Mouse (Mus musculus): ENCODE measurements around the gene Enah. TPM values are rescaled to one million over a fixed set of nuclear protein-coding genes. Genes with fewer than 3 reads are reported as not detected.
A peak's percentile ranks its signal among the peaks of the same experiment; 100 is the strongest.

Enah gene
- polyA plus RNA-seq, 1 experiment from 2014 or later = 17.3 TPM

- H3K9me3 ChIP-seq (replicated peaks) = no peaks in the 10 kb centered on the region
- peaks cover 18% of the 10 kb centered on the region for H3K36me3 ChIP-seq
- H3K27ac ChIP-seq = no peak overlapping the region
- 96% methylated on average over 9 of the region's 9 CpGs for WGBS
- no peak overlapping the region for H3K4me3 ChIP-seq (replicated peaks)
- no peak overlapping the region for H3K4me2 ChIP-seq
- no peak overlapping the region for H3K9ac ChIP-seq
- no peak for ATAC-seq (replicated peaks; ENCODE audit: low FRiP score)
- H3K27me3 ChIP-seq = no peaks in the 10 kb centered on the region
- no peaks in the 10 kb centered on the region for H3K4me1 ChIP-seq
Measured at GRCm38 (mm10) chr1:181950721-181951120, 69.1 kb downstream of the Enah start.

DNA sequence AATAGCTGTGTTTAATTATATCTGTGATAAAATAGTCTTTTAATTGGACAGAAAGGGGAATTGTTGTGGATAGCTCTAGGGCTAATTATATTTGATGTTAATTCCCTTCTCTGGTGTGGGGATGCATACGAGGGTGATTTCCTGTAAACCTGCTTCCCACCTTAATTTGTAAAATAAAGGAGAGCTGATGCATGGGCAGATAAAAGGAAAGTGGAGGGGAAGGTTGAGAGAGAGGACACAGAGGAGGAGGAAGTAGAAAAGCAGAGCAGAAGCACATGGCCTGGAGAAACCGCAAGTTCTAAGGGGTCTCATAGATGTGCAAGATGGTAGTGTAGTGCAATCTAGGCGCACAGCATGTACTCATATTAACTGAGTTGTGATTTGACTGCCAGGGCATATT is 71.6 kb downstream of the Enah start:
- Histone ChIP-seq H3K4me3 (replicated peaks) (no peak overlapping the region), H3K27ac (no peak overlapping the region), H3K9me3 (replicated peaks) (no peaks in the 10 kb centered on the region), H3K9ac (no peak overlapping the region), H3K36me3 (peaks cover 16% of the 10 kb centered on the region), H3K27me3 (no peaks in the 10 kb centered on the region), H3K4me1 (no peaks in the 10 kb centered on the region), H3K4me2 (no peak overlapping the region)
- ATAC-seq (replicated peaks; ENCODE audit: low FRiP score) = no peak
- WGBS = 90% methylated on average over 3 of the region's 3 CpGs

- no peak overlapping the region for H3K4me2 ChIP-seq
- no peak overlapping the region for H3K9ac ChIP-seq
- H3K4me3 ChIP-seq (replicated peaks) = no peak overlapping the region
- no peaks in the 10 kb centered on the region for H3K9me3 ChIP-seq (replicated peaks)
- WGBS = 35% methylated on average over 2 of the region's 2 CpGs
- ATAC-seq (replicated peaks; ENCODE audit: low FRiP score) = no peak
- no peaks in the 10 kb centered on the region for H3K36me3 ChIP-seq
- H3K27me3 ChIP-seq = no peaks in the 10 kb centered on the region
- no peaks in the 10 kb centered on the region for H3K4me1 ChIP-seq
- H3K27ac ChIP-seq = no peak overlapping the region
Measured at GRCm38 (mm10) chr1:181937064-181937463, 82.7 kb downstream of the Enah start.

DNA sequence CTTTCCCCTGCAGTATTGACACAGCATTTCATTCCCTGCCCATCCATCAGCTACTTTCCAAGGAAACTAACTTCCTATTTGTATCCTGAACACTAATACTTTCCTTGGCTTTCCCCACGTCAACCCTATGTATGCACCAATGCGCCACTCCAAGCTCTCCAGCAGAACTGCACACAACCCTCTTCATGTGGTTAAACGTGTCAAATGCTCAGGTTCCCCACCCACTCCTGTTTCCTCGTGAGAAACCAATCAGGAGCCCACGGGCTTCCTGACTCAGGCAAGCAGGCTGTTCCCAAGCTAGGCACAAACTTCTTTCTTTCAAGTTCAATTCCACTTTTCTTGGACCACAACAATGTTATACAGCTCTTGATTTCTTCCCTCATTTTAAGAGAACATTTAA is 91.4 kb downstream of the Enah start:
- H3K9ac ChIP-seq = no peak overlapping the region
- no peaks in the 10 kb centered on the region for H3K4me1 ChIP-seq
- ATAC-seq (replicated peaks; ENCODE audit: low FRiP score) = no peak
- peaks cover 20% of the 10 kb centered on the region for H3K36me3 ChIP-seq
- H3K9me3 ChIP-seq (replicated peaks) = no peaks in the 10 kb centered on the region
- no peak overlapping the region for H3K4me3 ChIP-seq (replicated peaks)
- no peak overlapping the region for H3K4me2 ChIP-seq
- no peak overlapping the region for H3K27ac ChIP-seq
- H3K27me3 ChIP-seq = no peaks in the 10 kb centered on the region
- WGBS = 71% methylated on average over 5 of the region's 5 CpGs

DNA sequence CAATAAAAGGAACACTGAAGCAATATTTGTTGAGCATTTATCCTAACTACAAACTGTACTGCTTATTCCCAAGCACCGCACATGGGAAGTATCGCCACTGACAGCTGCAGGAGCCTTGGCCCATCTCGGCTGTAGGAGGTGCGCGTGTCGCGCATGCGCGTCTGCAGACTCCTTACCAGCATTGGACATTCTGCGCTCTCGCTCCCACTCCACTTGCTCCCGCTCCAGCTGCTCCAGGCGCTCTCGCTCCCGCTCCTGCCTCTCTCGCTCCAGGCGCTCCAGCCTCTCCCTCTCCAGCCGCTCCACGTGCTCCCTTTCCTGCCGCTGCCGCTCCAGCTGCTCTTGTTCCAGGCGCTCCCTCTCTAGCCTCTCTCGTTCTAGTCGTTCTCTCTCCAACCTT is 96.4 kb downstream of the Enah start:
- H3K4me2 ChIP-seq = no peak overlapping the region; the same call in 1 of the 2 replicates
- 89% methylated on average over 24 of the region's 24 CpGs for WGBS
- no peaks in the 10 kb centered on the region; the same call in 1 of the 2 replicates for H3K4me1 ChIP-seq
- peaks cover 25% of the 10 kb centered on the region for H3K36me3 ChIP-seq
- no peak overlapping the region for H3K9ac ChIP-seq
- no peaks in the 10 kb centered on the region for H3K27me3 ChIP-seq
- no peak for ATAC-seq (replicated peaks; ENCODE audit: low FRiP score)
- H3K4me3 ChIP-seq (replicated peaks) = no peak overlapping the region
- H3K9me3 ChIP-seq (replicated peaks) = no peaks in the 10 kb centered on the region
- no peak overlapping the region for H3K27ac ChIP-seq

DNA sequence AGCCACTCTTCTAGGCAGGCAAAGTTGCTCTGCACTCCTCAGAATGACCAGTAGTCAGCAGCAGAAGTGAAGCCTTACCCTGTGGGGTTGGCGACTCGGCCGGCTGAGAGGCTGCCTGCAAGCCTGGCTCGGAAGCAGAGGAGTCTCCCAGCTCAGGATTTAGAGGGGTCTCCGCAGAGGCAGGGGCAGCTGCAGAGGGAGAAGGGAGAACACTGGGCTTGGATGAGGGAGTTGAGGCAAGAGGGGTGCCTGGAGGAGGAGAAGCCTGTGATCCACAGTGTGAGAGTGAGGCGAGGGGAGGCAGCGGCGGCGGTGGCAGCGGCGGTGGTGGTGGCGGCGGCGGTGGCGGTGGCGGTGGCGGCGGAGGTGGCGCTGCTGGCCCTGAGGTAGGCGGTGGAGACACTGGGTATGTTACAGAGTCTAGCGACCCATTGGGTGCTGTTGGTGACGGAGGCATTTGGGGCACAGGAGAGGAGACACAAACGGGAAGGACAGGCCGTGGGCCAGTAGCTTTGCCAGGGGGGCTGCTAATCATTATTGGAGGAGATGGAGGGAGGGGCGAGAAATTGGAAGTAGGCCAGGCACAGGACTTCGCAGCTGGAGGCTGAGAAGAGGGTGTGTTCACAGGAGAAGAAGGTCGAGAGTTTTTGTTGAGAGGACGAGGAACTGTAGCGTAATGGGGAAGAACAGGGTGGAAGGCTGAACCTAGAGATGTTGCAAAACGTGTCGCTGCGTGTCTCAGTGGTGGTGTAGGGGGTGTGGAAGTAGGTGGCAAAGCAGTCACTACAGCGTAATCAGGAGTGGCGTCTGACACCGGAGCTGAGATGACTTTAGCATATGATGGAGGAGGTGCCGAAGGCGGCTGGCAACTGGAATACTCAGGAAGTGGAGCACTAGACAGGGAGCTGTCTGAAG is 98.0 kb downstream of the Enah start:
- ATAC-seq (replicated peaks; ENCODE audit: low FRiP score) = no peak
- Histone ChIP-seq H3K36me3 (peaks cover 32% of the 10 kb centered on the region), H3K4me2 (peak overlapping the region; percentile 45), H3K9ac (no peak overlapping the region), H3K4me1 (no peaks in the 10 kb centered on the region; the same call in 1 of the 2 replicates), H3K4me3 (replicated peaks) (peak overlapping the region; percentile 25), H3K27ac (no peak overlapping the region), H3K27me3 (no peaks in the 10 kb centered on the region), H3K9me3 (replicated peaks) (no peaks in the 10 kb centered on the region)
- 72% methylated on average over 37 of the region's 37 CpGs for WGBS

GRCm38 (mm10) chr1:181911841-181912240 is 107.9 kb downstream of the Enah start:
- Histone ChIP-seq H3K4me2 (no peak overlapping the region), H3K4me3 (replicated peaks) (no peak overlapping the region), H3K9me3 (replicated peaks) (no peaks in the 10 kb centered on the region), H3K27me3 (no peaks in the 10 kb centered on the region), H3K36me3 (peaks cover 44% of the 10 kb centered on the region), H3K27ac (no peak overlapping the region), H3K9ac (no peak overlapping the region), H3K4me1 (no peaks in the 10 kb centered on the region)
- ATAC-seq (replicated peaks; ENCODE audit: low FRiP score) = no peak
- 94% methylated on average over 7 of the region's 7 CpGs for WGBS

- H3K4me2 ChIP-seq = no peak overlapping the region
- no peak for ATAC-seq (replicated peaks; ENCODE audit: low FRiP score)
- no peaks in the 10 kb centered on the region for H3K27me3 ChIP-seq
- peaks cover 6% of the 10 kb centered on the region for H3K4me1 ChIP-seq
- WGBS = 76% methylated on average over 11 of the region's 11 CpGs
- H3K36me3 ChIP-seq = peaks cover 35% of the 10 kb centered on the region
- H3K9ac ChIP-seq = no peak overlapping the region
- H3K27ac ChIP-seq = no peak overlapping the region
- H3K9me3 ChIP-seq (replicated peaks) = no peaks in the 10 kb centered on the region
- H3K4me3 ChIP-seq (replicated peaks) = no peak overlapping the region
Measured at GRCm38 (mm10) chr1:181901706-181902373, 118.0 kb downstream of the Enah start.

DNA sequence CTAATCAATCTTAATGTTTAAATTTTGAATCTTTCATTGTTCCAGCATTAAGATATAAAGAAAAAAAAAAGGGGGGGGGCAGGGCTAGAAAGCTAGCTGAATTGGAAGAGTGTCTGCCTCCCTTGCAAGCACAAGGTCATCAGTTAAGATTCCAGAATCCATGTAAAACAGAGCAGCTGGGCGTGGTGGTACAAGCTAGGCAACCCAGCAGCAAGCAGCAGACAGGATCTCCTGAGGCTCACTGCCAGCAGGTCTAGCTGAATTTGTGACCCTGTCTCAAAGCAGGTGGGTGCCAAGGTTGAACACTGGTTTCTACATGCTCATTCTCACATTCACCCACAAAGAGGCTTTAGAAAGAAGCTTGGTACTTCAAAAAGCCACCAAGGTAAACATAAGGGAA is 118.9 kb downstream of the Enah start:
- H3K36me3 ChIP-seq = peaks cover 26% of the 10 kb centered on the region

GRCm38 (mm10) chr1:181898961-181899360 is 120.8 kb downstream of the Enah start:
- no peaks in the 10 kb centered on the region for H3K27me3 ChIP-seq
- no peaks in the 10 kb centered on the region for H3K9me3 ChIP-seq (replicated peaks)
- H3K4me1 ChIP-seq = peaks cover 6% of the 10 kb centered on the region
- no peak overlapping the region for H3K27ac ChIP-seq
- no peak overlapping the region for H3K9ac ChIP-seq
- H3K4me3 ChIP-seq (replicated peaks) = no peak overlapping the region
- H3K36me3 ChIP-seq = peaks cover 13% of the 10 kb centered on the region; the same call in 1 of the 2 replicates
- no peak overlapping the region for H3K4me2 ChIP-seq
- ATAC-seq (replicated peaks; ENCODE audit: low FRiP score) = no peak
- 72% methylated on average over 1 of the region's 1 CpGs for WGBS

More for the DNA sequence above, 118.9 kb downstream of the Enah start:
- Histone ChIP-seq H3K4me1 (peaks cover 6% of the 10 kb centered on the region), H3K27ac (no peak overlapping the region), H3K4me2 (no peak overlapping the region), H3K9ac (no peak overlapping the region), H3K27me3 (no peaks in the 10 kb centered on the region), H3K9me3 (replicated peaks) (no peaks in the 10 kb centered on the region), H3K4me3 (replicated peaks) (no peak overlapping the region)
- WGBS = 75% methylated on average over 1 of the region's 1 CpGs
- ATAC-seq (replicated peaks; ENCODE audit: low FRiP score) = no peak

DNA sequence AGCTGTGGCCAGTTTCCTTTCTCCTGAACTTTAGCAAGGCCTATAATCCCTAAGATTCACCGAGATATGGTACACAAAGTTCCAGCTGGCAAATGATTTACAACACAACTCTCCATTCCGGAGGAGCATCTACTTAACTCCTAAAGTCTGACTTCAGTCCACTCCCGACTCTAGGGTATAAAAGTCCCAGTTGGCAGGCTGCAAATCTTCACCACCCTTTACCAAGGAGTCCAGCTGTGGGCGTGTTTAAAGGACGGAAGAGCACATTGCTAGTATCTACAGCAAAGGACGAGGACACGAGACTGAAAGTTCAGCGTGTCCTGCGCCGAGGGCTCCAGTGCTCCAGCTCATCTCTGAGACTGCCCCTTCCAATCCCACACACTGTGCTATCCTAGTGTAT is 122.8 kb downstream of the Enah start:
- Histone ChIP-seq H3K36me3 (no peaks in the 10 kb centered on the region), H3K9ac (no peak overlapping the region), H3K27ac (peak overlapping the region; percentile 63), H3K9me3 (replicated peaks) (no peaks in the 10 kb centered on the region), H3K4me1 (peaks cover 6% of the 10 kb centered on the region), H3K4me3 (replicated peaks) (no peak overlapping the region), H3K4me2 (no peak overlapping the region), H3K27me3 (no peaks in the 10 kb centered on the region)
- ATAC-seq (replicated peaks; ENCODE audit: low FRiP score) = no peak
- 50% methylated on average over 10 of the region's 10 CpGs for WGBS

DNA sequence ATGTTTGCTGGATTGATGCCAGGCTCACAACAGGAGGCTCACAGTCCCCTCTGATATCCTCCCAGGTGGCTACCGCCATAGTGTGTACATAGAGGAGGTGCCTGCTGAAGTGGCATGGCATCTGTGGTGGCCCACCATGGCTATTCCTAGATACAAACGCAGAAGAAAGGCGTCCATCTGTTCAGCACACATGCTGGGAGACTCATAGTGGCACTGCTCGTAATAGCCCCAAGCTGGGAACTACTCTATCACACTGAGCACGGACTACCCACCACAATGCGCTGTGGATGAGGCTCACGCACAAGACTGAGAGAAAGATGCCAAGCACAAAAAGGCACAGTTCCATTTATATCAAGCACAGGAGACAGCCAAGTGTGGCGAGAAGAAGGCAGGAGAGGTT is 126.1 kb downstream of the Enah start:
- no peak for ATAC-seq (replicated peaks; ENCODE audit: low FRiP score)
- no peaks in the 10 kb centered on the region for H3K27me3 ChIP-seq

More for the DNA sequence above, 126.1 kb downstream of the Enah start:
- Histone ChIP-seq H3K27ac (no peak overlapping the region), H3K36me3 (no peaks in the 10 kb centered on the region), H3K4me3 (replicated peaks) (no peak overlapping the region), H3K4me2 (no peak overlapping the region), H3K9me3 (replicated peaks) (no peaks in the 10 kb centered on the region), H3K9ac (no peak overlapping the region), H3K4me1 (peaks cover 10% of the 10 kb centered on the region)
- 81% methylated on average over 8 of the region's 8 CpGs for whole genome bisulfite sequencing

Measured in kidney, embryonic 15.5 days (tissue).